Mouse (Mus musculus): ENCODE data around the gene Gm379. TPM values are rescaled to one million over a fixed set of nuclear protein-coding genes. Genes with fewer than 3 reads are reported as not detected.

The Gm379 gene
- 0.87 and 1.1 TPM in 2 replicates for polyA plus RNA-seq (2015; fragmentation: Nextera tagmentation; extraction: Ambion mirVana)

DNA sequence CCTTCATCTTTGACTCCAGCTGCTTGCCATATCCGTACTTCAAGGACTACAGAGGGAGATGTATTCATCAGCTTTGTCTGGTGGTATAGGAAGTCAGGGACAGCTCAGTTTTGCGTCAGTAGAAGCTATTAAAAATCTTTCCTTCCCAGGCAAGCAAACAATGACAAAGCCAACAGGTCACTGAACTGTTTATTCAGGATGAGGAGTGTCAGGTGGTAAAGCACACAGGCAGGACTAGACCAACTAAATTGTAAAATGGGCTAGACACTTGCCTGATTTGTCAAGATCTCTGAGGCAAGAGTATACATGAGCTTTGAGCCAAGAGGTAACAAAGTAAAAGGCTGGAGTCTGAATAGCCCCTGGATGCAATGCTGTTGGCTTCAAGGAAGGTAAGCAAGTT lies at the start of gene Gm379:
TSS of gene Gm379 (minus strand) at position 7 of the 400 bp plus-strand sequence.
- Histone ChIP-seq H3K9me3 (ENCODE audit: control insufficient read depth) (no peaks in the 10 kb centered on the region), H3K27me3 (replicated peaks; ENCODE audit: control insufficient read depth, insufficient read depth, low read length) (no peaks in the 10 kb centered on the region), H3K36me3 (ENCODE audit: control insufficient read depth, insufficient read depth) (no peaks in the 10 kb centered on the region), H3K4me2 (replicated peaks; ENCODE audit: low read depth) (no peak within 1 kb of the TSS), H3K9ac (ENCODE audit: low read depth, low read length) (no peak within 1 kb of the TSS), H3K4me1 (replicated peaks; ENCODE audit: control insufficient read depth, insufficient read depth, low read length) (no peaks in the 10 kb centered on the region), H3K27ac (ENCODE audit: low read depth, low read length) (no peak within 1 kb of the TSS), H3K4me3 (ENCODE audit: low read depth, low read length) (no peak within 1 kb of the TSS)
- no peak for TF ChIP-seq CTCF (IDR thresholded peaks at IDR 0.05; ENCODE audit: low read depth)
- 25% methylated on average over 2 of the region's 2 CpGs for WGBS
- no peak for ATAC-seq

DNA sequence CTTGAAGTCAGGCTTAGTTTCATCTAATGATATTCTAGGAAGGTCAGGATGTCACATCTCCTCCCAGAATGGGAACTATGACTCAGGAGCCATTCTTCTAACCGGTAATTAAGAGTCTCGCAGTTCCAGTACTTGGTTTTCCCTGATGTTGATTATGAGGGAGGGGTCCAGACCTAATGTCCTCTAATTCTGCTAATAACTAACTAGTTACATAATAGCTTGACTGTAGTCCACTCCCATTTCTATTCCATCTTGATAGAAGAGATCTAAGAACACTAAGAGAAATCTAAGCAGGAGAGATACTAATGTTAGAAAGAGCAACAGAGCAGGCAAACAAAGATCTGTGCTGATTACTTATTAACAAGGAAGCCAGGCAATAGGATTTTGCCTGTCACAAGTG lies 39.6 kb upstream of the Gm379 start:
- no peak for TF ChIP-seq CTCF (IDR thresholded peaks at IDR 0.05; ENCODE audit: low read depth)
- Histone ChIP-seq H3K4me2 (replicated peaks; ENCODE audit: low read depth) (no peak overlapping the region), H3K27me3 (replicated peaks; ENCODE audit: control insufficient read depth, insufficient read depth, low read length) (no peaks in the 10 kb centered on the region), H3K27ac (ENCODE audit: low read depth, low read length) (no peak overlapping the region), H3K4me1 (replicated peaks; ENCODE audit: control insufficient read depth, insufficient read depth, low read length) (no peaks in the 10 kb centered on the region), H3K4me3 (ENCODE audit: low read depth, low read length) (no peak overlapping the region), H3K36me3 (ENCODE audit: control insufficient read depth, insufficient read depth) (no peaks in the 10 kb centered on the region), H3K9me3 (ENCODE audit: control insufficient read depth) (no peaks in the 10 kb centered on the region), H3K9ac (ENCODE audit: low read depth, low read length) (no peak overlapping the region)
- whole genome bisulfite sequencing: 66% methylated on average over 2 of the region's 2 CpGs
- no peak for ATAC-seq

DNA sequence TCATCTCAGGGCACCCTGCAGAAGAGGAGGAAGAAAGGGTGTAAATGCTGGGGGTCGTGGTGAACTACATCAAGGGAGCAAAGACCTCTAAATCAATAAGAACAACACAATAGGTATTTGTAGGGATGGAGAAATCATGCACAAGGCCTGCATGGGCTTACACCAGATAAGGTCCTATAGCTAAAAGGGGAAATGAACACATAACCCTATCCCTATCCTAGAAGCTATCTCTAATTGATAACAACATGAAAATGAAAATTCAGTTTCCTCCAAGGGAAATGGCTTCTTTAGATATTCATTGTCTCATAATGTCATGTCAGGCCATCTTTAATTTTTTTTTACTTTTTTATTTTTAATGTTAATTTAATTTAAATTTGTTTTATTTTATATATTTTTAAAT lies 4.2 kb upstream of the Gm379 start:
- H3K36me3 ChIP-seq (ENCODE audit: control insufficient read depth, insufficient read depth): no peaks in the 10 kb centered on the region
- TF ChIP-seq CTCF (IDR thresholded peaks at IDR 0.05; ENCODE audit: low read depth): no peak

DNA sequence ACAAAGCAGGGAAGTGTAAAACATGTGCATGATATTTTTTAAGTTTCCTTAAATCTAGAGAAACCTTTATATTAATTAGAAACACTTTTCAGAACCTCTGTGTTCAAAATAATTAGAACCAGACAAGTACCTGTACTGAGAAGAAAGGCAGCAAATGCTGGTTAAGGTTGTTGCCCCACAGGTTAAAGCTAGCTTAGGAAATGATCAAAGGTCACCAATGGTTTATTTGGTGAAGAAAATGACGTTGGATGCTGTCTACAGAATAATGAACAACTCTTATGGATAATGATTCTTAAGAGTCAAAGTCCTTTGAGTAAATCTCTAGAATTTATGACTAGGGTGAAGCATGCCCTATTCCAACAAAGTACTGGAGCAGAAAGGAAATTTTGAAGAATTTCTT lies 42.7 kb downstream of the Gm379 start:
- H3K9me3 ChIP-seq (ENCODE audit: control insufficient read depth): no peaks in the 10 kb centered on the region
- H3K27ac ChIP-seq (ENCODE audit: low read depth, low read length): no peak overlapping the region
- no peaks in the 10 kb centered on the region for H3K4me1 ChIP-seq (replicated peaks; ENCODE audit: control insufficient read depth, insufficient read depth, low read length)
- ATAC-seq: peak; percentile 36; the same call in 1 of the 2 replicates
- no peak for TF ChIP-seq CTCF (IDR thresholded peaks at IDR 0.05; ENCODE audit: low read depth)
- no peak overlapping the region for H3K4me2 ChIP-seq (replicated peaks; ENCODE audit: low read depth)
- 28% methylated on average over 1 of the region's 1 CpGs for WGBS
- H3K9ac ChIP-seq (ENCODE audit: low read depth, low read length): no peak overlapping the region
- no peaks in the 10 kb centered on the region for H3K27me3 ChIP-seq (replicated peaks; ENCODE audit: control insufficient read depth, insufficient read depth, low read length)
- no peak overlapping the region for H3K4me3 ChIP-seq (ENCODE audit: low read depth, low read length)
- no peaks in the 10 kb centered on the region for H3K36me3 ChIP-seq (ENCODE audit: control insufficient read depth, insufficient read depth)

More for the DNA sequence above, 4.2 kb upstream of the Gm379 start:
- no peak overlapping the region for H3K4me3 ChIP-seq (ENCODE audit: low read depth, low read length)
- no peaks in the 10 kb centered on the region for H3K9me3 ChIP-seq (ENCODE audit: control insufficient read depth)
- 39% methylated on average over 1 of the region's 1 CpGs for WGBS
- no peak overlapping the region for H3K4me2 ChIP-seq (replicated peaks; ENCODE audit: low read depth)
- H3K9ac ChIP-seq (ENCODE audit: low read depth, low read length): no peak overlapping the region
- H3K4me1 ChIP-seq (replicated peaks; ENCODE audit: control insufficient read depth, insufficient read depth, low read length): no peaks in the 10 kb centered on the region
- no peak for ATAC-seq
- no peak overlapping the region for H3K27ac ChIP-seq (ENCODE audit: low read depth, low read length)
- H3K27me3 ChIP-seq (replicated peaks; ENCODE audit: control insufficient read depth, insufficient read depth, low read length): no peaks in the 10 kb centered on the region

DNA sequence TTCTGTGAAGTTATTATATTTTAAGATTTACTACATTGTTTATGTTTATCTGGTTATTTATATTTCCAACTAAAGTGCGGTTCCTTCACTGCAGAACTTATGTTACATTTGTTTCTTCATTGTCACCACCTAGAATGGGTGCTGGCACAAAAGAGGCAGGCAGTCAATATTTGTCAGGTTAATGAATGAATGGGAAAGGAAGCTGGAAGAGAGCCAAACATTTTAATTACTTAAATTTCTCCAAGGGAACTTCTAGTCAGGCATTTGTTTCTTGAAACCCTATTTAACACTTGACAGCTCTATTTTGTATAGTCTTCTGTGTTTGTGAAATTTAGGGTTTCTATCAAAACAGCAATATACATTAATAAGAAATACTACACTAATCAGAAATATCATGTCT lies 43.8 kb downstream of the Gm379 start:
- WGBS: 70% methylated on average over 1 of the region's 1 CpGs
- H3K36me3 ChIP-seq (ENCODE audit: control insufficient read depth, insufficient read depth): no peaks in the 10 kb centered on the region
- H3K4me2 ChIP-seq (replicated peaks; ENCODE audit: low read depth): no peak overlapping the region
- no peaks in the 10 kb centered on the region for H3K27me3 ChIP-seq (replicated peaks; ENCODE audit: control insufficient read depth, insufficient read depth, low read length)
- H3K9me3 ChIP-seq (ENCODE audit: control insufficient read depth): no peaks in the 10 kb centered on the region
- ATAC-seq: no peak
- TF ChIP-seq CTCF (IDR thresholded peaks at IDR 0.05; ENCODE audit: low read depth): no peak
- H3K4me3 ChIP-seq (ENCODE audit: low read depth, low read length): no peak overlapping the region
- H3K4me1 ChIP-seq (replicated peaks; ENCODE audit: control insufficient read depth, insufficient read depth, low read length): no peaks in the 10 kb centered on the region
- H3K27ac ChIP-seq (ENCODE audit: low read depth, low read length): no peak overlapping the region
- no peak overlapping the region for H3K9ac ChIP-seq (ENCODE audit: low read depth, low read length)

Other genes with a start within 250 kb of the Gm379 start
- 1.6 and 1.7 TPM in 2 replicates for gene Brwd3, start 169.5 kb upstream of the Gm379 start, polyA plus RNA-seq (2015; fragmentation: Nextera tagmentation; extraction: Ambion mirVana)

All from intestine, postnatal 0 days (tissue).